Mouse (Mus musculus) layer of hippocampus, adult 2 months (tissue): ENCODE measurements around the gene Nphp4. TPM values are rescaled to one million over a fixed set of nuclear protein-coding genes. Genes with fewer than 3 reads are reported as not detected.
"Not testable (repeated sequence)": the region's sequence is repeated elsewhere in the genome, so short reads cannot be mapped to it uniquely, and the experiment has no call there.

Source experiments
- DNase-seq, 2 experiments: peaks; one replicate each; pipeline ENCODE4 v3.0.0; 2022; ENCODE audit warnings: low spot score in 2 of 2
- H3K27ac ChIP-seq: fragments of 200-600 bp; 2 replicates; pipeline ENCODE4 v1.8.1; 2022
- H3K4me3 ChIP-seq: fragments of 200-600 bp; 2 replicates; pipeline ENCODE4 v1.8.1; 2022; ENCODE audit warnings: mild to moderate bottlenecking
- CTCF ChIP-seq: fragments of 200-600 bp; conservative IDR thresholded peaks from 2 replicates; pipeline ENCODE4 v1.8.1; 2022; ENCODE audit warnings: antibody characterized with exemption, mild to moderate bottlenecking, moderate library complexity
- total RNA-seq, 2 experiments: library from RNA; stranded (reverse); gene quantifications; 2 replicates each; pipeline ENCODE4 v1.2.3; 2021

The Nphp4 gene
- total RNA-seq, 2 experiments from 2014 or later, result 28.3 to 29.7 TPM

- DNase-seq, result no peak
- no peak overlapping the region for H3K27ac ChIP-seq
- H3K4me3 ChIP-seq, result no peak overlapping the region
- no peak for TF ChIP-seq CTCF
Observed at GRCm38 (mm10) chr4:152550203-152550549, 73.7 kb downstream of the Nphp4 start.

GRCm38 (mm10) chr4:152553582-152554285 is 77.2 kb downstream of the Nphp4 start:
- no peak overlapping the region for H3K27ac ChIP-seq
- TF ChIP-seq CTCF, result no peak
- no peak overlapping the region for H3K4me3 ChIP-seq
- no peak for DNase-seq

- H3K4me3 ChIP-seq, result no peak overlapping the region
- TF ChIP-seq CTCF, result no peak
- DNase-seq, result no peak
- no peak overlapping the region for H3K27ac ChIP-seq
Observed at GRCm38 (mm10) chr4:152554421-152554820, 77.9 kb downstream of the Nphp4 start.

- H3K4me3 ChIP-seq, DNase-seq, H3K27ac ChIP-seq: not testable (repeated sequence)
Observed at GRCm38 (mm10) chr4:152555806-152556205, 79.3 kb downstream of the Nphp4 start.

GRCm38 (mm10) chr4:152558246-152558645 is 81.7 kb downstream of the Nphp4 start:
- no peak for TF ChIP-seq CTCF
- no peak for DNase-seq
- Histone ChIP-seq H3K4me3 (no peak overlapping the region), H3K27ac (no peak overlapping the region)

GRCm38 (mm10) chr4:152568006-152568405 is 91.5 kb downstream of the Nphp4 start:
- no peak for TF ChIP-seq CTCF
- Histone ChIP-seq H3K27ac (peak overlapping the region; percentile 53), H3K4me3 (no peak overlapping the region)

GRCm38 (mm10) chr4:152568662-152569395 is 92.3 kb downstream of the Nphp4 start:
- Histone ChIP-seq H3K27ac (peak overlapping the region; percentile 53), H3K4me3 (no peak overlapping the region)
- TF ChIP-seq CTCF, result no peak
- no peak for DNase-seq

More at GRCm38 (mm10) chr4:152568006-152568405, 91.5 kb downstream of the Nphp4 start:
- no peak for DNase-seq

GRCm38 (mm10) chr4:152574266-152574665 is 97.8 kb downstream of the Nphp4 start:
- H3K27ac ChIP-seq, result no peak overlapping the region
- no peak for TF ChIP-seq CTCF

GRCm38 (mm10) chr4:152576826-152577225 is 100.3 kb downstream of the Nphp4 start:
- no peak overlapping the region for H3K27ac ChIP-seq
- no peak for DNase-seq
- no peak overlapping the region for H3K4me3 ChIP-seq
- no peak for TF ChIP-seq CTCF

More at GRCm38 (mm10) chr4:152574266-152574665, 97.8 kb downstream of the Nphp4 start:
- DNase-seq, result no peak
- H3K4me3 ChIP-seq, result no peak overlapping the region

- no peak for TF ChIP-seq CTCF
- DNase-seq, result no peak
- no peak overlapping the region for H3K27ac ChIP-seq
- no peak overlapping the region for H3K4me3 ChIP-seq
Observed at GRCm38 (mm10) chr4:152579956-152580355, 103.5 kb downstream of the Nphp4 start.

- no peak for DNase-seq
- Histone ChIP-seq H3K4me3 (no peak overlapping the region), H3K27ac (no peak overlapping the region)
- TF ChIP-seq CTCF, result no peak
Observed at GRCm38 (mm10) chr4:152582206-152582605, 105.7 kb downstream of the Nphp4 start.

GRCm38 (mm10) chr4:152583616-152584015 is 107.1 kb downstream of the Nphp4 start:
- no peak for DNase-seq
- TF ChIP-seq CTCF, result no peak
- H3K27ac ChIP-seq, result no peak overlapping the region
- no peak overlapping the region for H3K4me3 ChIP-seq

- H3K4me3 ChIP-seq, result no peak overlapping the region
- H3K27ac ChIP-seq, result no peak overlapping the region
- TF ChIP-seq CTCF, result no peak
- DNase-seq, result no peak
Observed at GRCm38 (mm10) chr4:152585526-152585925, 109.0 kb downstream of the Nphp4 start.

GRCm38 (mm10) chr4:152586175-152586574 is 109.7 kb downstream of the Nphp4 start:
- Histone ChIP-seq H3K4me3 (no peak overlapping the region), H3K27ac (no peak overlapping the region)
- no peak for DNase-seq
- TF ChIP-seq CTCF, result no peak
